Mouse (Mus musculus): Measurements from ENCODE around the gene Trim25.

GRCm38 (mm10) chr11:88981337-88981736, 17.8 kb upstream of the Trim25 start:
- no peak for TF ChIP-seq CTCF (IDR thresholded peaks at IDR 0.05; ENCODE audit: control insufficient read depth, insufficient read depth, low read length)
- no peak for TF ChIP-seq POLR2A (IDR thresholded peaks at IDR 0.05; ENCODE audit: borderline replicate concordance, control insufficient read depth, low read depth, low read length)
